Mouse (Mus musculus) thymus, postnatal 25 days (tissue): ENCODE results near the gene Ablim2.

Experiments used
- DNase-seq: peaks from one replicate; pipeline ENCODE4 v3.0.0; 2022

Gene Ablim2

GRCm38 (mm10) chr5:35892363-35892762 lies 134.7 kb downstream of the Ablim2 start:
- DNase-seq = no peak

- DNase-seq = peak; percentile 100
These were observed 135.6 kb downstream of the Ablim2 start, which contains the start of gene Afap1 for GRCm38 (mm10) chr5:35893093-35893804. TSS of gene Afap1 (plus strand) at chr5:35893319.

- DNase-seq = peak; percentile 53
These were observed 136.2 kb downstream of the Ablim2 start for GRCm38 (mm10) chr5:35893805-35894260.

GRCm38 (mm10) chr5:35894295-35895047 lies 136.8 kb downstream of the Ablim2 start:
- DNase-seq = no peak

GRCm38 (mm10) chr5:35895926-35896325 lies 138.2 kb downstream of the Ablim2 start:
- no peak for DNase-seq

- DNase-seq = no peak
These were observed 138.9 kb downstream of the Ablim2 start for GRCm38 (mm10) chr5:35896556-35896955.

GRCm38 (mm10) chr5:35897147-35897546 lies 139.5 kb downstream of the Ablim2 start:
- no peak for DNase-seq

GRCm38 (mm10) chr5:35898114-35898513 lies 140.4 kb downstream of the Ablim2 start:
- no peak for DNase-seq

- DNase-seq = no peak
These were observed 141.3 kb downstream of the Ablim2 start for GRCm38 (mm10) chr5:35898994-35899393.

- no peak for DNase-seq
These were observed 142.9 kb downstream of the Ablim2 start for GRCm38 (mm10) chr5:35900401-35901225.

- DNase-seq = no peak
These were observed 143.6 kb downstream of the Ablim2 start for GRCm38 (mm10) chr5:35901226-35901809.

GRCm38 (mm10) chr5:35903456-35903855 lies 145.8 kb downstream of the Ablim2 start:
- DNase-seq = no peak

GRCm38 (mm10) chr5:35905283-35905682 lies 147.6 kb downstream of the Ablim2 start:
- DNase-seq = no peak

- DNase-seq = no peak
These were observed 149.4 kb downstream of the Ablim2 start for GRCm38 (mm10) chr5:35907090-35907489.

GRCm38 (mm10) chr5:35907633-35908426 lies 150.2 kb downstream of the Ablim2 start:
- DNase-seq = no peak

GRCm38 (mm10) chr5:35908626-35909443 lies 151.2 kb downstream of the Ablim2 start:
- peak; percentile 31 for DNase-seq

- DNase-seq = no peak
These were observed 158.1 kb downstream of the Ablim2 start for GRCm38 (mm10) chr5:35915629-35916300.

GRCm38 (mm10) chr5:35916666-35917065 lies 159.0 kb downstream of the Ablim2 start:
- no peak for DNase-seq

GRCm38 (mm10) chr5:35918387-35918786 lies 160.7 kb downstream of the Ablim2 start:
- DNase-seq = no peak

GRCm38 (mm10) chr5:35920076-35920475 lies 162.4 kb downstream of the Ablim2 start:
- no peak for DNase-seq
